Mouse (Mus musculus): ENCODE results near the gene Procr. TPM values are rescaled to one million over a fixed set of nuclear protein-coding genes. Genes with fewer than 3 reads are reported as not detected.
"Not testable (repeated sequence)": the region's sequence is repeated elsewhere in the genome, so short reads cannot be mapped to it uniquely, and the experiment has no call there.

Procr gene
- total RNA-seq, 1 experiment, result 8.0 TPM

- H3K4me1 ChIP-seq (ENCODE audit: control insufficient read depth in 2 of 2, insufficient read depth in 2 of 2, low read length in 2 of 2, poor library complexity in 1 of 2), result peaks cover 2 to 4% of the 10 kb centered on the region in 2 experiments; a peak in 1 of 4 replicates
- no peaks in the 10 kb centered on the region for H3K36me3 ChIP-seq (ENCODE audit: control insufficient read depth, insufficient read depth, low read length, poor library complexity, severe bottlenecking)
- H3K9me3 ChIP-seq (ENCODE audit: control insufficient read depth, insufficient read depth, low read depth, low read length), result no peaks in the 10 kb centered on the region
- peak within 1 kb of the TSS; percentile 70 for H3K9ac ChIP-seq (ENCODE audit: insufficient read depth, low read depth, low read length, poor library complexity, severe bottlenecking)
- no peak within 1 kb of the TSS for H3K27ac ChIP-seq (ENCODE audit: insufficient read depth, low read depth, low read length, poor library complexity, severe bottlenecking)
- DNase-seq (ENCODE audit: low read depth, low spot score), result peak; percentile 84
- peak within 1 kb of the TSS; percentile 70 to 92 for H3K4me3 ChIP-seq (ENCODE audit: insufficient read depth in 1 of 2, low read depth in 1 of 2, low read length in 2 of 2, poor library complexity in 1 of 2, severe bottlenecking in 1 of 2)
- TF ChIP-seq MAFK (IDR thresholded peaks at IDR 0.05; ENCODE audit: insufficient read depth, low read depth, low read length), result no peak
- no peak for TF ChIP-seq ZC3H11A (IDR thresholded peaks at IDR 0.05; ENCODE audit: borderline replicate concordance, low read depth, low read length)
- TF ChIP-seq ZNF384 (IDR thresholded peaks at IDR 0.05; ENCODE audit: low read depth, low read length), result no peak
- TF ChIP-seq CHD2 (IDR thresholded peaks at IDR 0.05; ENCODE audit: low read depth, low read length), result no peak
- peak; percentile 95 for TF ChIP-seq HCFC1 (IDR thresholded peaks at IDR 0.05; ENCODE audit: borderline replicate concordance, insufficient read depth, low read length)
- in situ Hi-C loops (cut with MboI; ENCODE audit: low sequenced_read_pairs in 2 of 2, unreplicated experiment in 2 of 2), result no loop called here
Measured at GRCm38 (mm10) chr2:155729158-155729645, 21.7 kb upstream of the Procr start, which contains the start of gene Edem2. Edem2 (minus strand) TSS chr2:155729475.

DNA sequence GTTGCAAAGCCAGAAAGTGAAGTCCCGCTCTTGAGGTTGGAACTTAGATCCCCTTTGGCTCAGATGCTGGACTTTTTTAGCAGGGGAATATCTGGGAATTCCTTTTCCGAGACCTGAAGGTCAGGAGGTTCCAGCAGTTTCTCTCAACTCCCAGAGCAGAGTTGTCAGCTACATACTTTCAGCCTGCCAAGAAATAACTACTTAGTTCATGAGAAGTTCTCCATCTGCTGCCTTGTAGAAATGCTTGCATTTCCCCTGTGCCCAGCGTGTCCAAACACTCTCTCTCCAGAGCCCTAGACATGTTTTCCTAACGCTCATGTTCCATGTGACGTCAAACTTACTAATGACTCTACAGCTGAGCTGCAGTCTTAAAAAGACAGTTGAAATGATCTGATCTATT lies 15.8 kb upstream of the Procr start:
- H3K9ac ChIP-seq (ENCODE audit: insufficient read depth, low read depth, low read length, poor library complexity, severe bottlenecking), result no peak overlapping the region
- H3K36me3 ChIP-seq (ENCODE audit: control insufficient read depth, insufficient read depth, low read length, poor library complexity, severe bottlenecking), result no peaks in the 10 kb centered on the region
- TF ChIP-seq ZC3H11A (IDR thresholded peaks at IDR 0.05; ENCODE audit: borderline replicate concordance, low read depth, low read length) (no peak), ZNF384 (IDR thresholded peaks at IDR 0.05; ENCODE audit: low read depth, low read length) (no peak), HCFC1 (IDR thresholded peaks at IDR 0.05; ENCODE audit: borderline replicate concordance, insufficient read depth, low read length) (no peak)
- H3K4me1 ChIP-seq (ENCODE audit: control insufficient read depth in 2 of 2, insufficient read depth in 2 of 2, low read length in 2 of 2, poor library complexity in 1 of 2), result peaks cover 4 to 11% of the 10 kb centered on the region in 2 experiments; a peak in 3 of 4 replicates
- H3K4me3 ChIP-seq (ENCODE audit: insufficient read depth in 1 of 2, low read depth in 1 of 2, low read length in 2 of 2, poor library complexity in 1 of 2, severe bottlenecking in 1 of 2), result no peak overlapping the region
- H3K9me3 ChIP-seq (ENCODE audit: control insufficient read depth, insufficient read depth, low read depth, low read length), result no peaks in the 10 kb centered on the region
- H3K27ac ChIP-seq (ENCODE audit: insufficient read depth, low read depth, low read length, poor library complexity, severe bottlenecking), result no peak overlapping the region
- in situ Hi-C loops (cut with MboI; ENCODE audit: low sequenced_read_pairs in 2 of 2, unreplicated experiment in 2 of 2), result no loop called here
- no peak for DNase-seq (ENCODE audit: low read depth, low spot score)

DNA sequence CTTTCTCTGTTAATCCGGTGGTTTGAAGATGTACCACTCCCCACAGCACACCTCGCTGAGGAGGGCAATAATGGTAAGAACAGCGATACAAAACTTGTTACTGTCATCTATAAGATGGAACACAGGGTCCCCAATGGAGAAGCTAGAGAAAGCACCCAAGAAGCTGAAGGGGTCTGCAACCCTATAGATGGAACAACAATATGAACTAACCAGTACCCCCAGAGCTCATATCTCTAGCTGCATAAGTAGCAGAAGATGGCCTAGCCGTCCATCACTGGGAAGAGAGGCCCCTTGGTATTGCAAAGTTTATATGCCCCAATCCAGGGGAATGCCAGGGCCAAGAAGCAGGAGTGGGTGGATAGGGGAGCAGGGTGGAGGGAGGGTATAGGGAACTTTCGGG lies 15.2 kb upstream of the Procr start, which contains the start of gene Gm17581:
Gm17581 (minus strand) TSS at position 101 of the 400 bp plus-strand sequence.
- DNase-seq (ENCODE audit: low read depth, low spot score); H3K27ac ChIP-seq (ENCODE audit: insufficient read depth, low read depth, low read length, poor library complexity, severe bottlenecking); H3K4me3 ChIP-seq (ENCODE audit: insufficient read depth in 1 of 2, low read depth in 1 of 2, low read length in 2 of 2, poor library complexity in 1 of 2, severe bottlenecking in 1 of 2); in situ Hi-C loops (cut with MboI; ENCODE audit: low sequenced_read_pairs in 2 of 2, unreplicated experiment in 2 of 2); H3K9me3 ChIP-seq (ENCODE audit: control insufficient read depth, insufficient read depth, low read depth, low read length); H3K9ac ChIP-seq (ENCODE audit: insufficient read depth, low read depth, low read length, poor library complexity, severe bottlenecking); H3K36me3 ChIP-seq (ENCODE audit: control insufficient read depth, insufficient read depth, low read length, poor library complexity, severe bottlenecking): not testable (repeated sequence)
- H3K4me1 ChIP-seq (ENCODE audit: control insufficient read depth in 2 of 2, insufficient read depth in 2 of 2, low read length in 2 of 2, poor library complexity in 1 of 2), result peaks cover 4 to 11% of the 10 kb centered on the region in 2 experiments; a peak in 3 of 4 replicates

- no peak for TF ChIP-seq CHD2 (IDR thresholded peaks at IDR 0.05; ENCODE audit: low read depth, low read length)
- Histone ChIP-seq H3K27ac (ENCODE audit: insufficient read depth, low read depth, low read length, poor library complexity, severe bottlenecking) (no peak overlapping the region), H3K36me3 (ENCODE audit: control insufficient read depth, insufficient read depth, low read length, poor library complexity, severe bottlenecking) (no peaks in the 10 kb centered on the region), H3K4me3 (ENCODE audit: insufficient read depth in 1 of 2, low read depth in 1 of 2, low read length in 2 of 2, poor library complexity in 1 of 2, severe bottlenecking in 1 of 2) (no peak overlapping the region), H3K4me1 (ENCODE audit: control insufficient read depth in 2 of 2, insufficient read depth in 2 of 2, low read length in 2 of 2, poor library complexity in 1 of 2) (peaks cover 6 to 11% of the 10 kb centered on the region in 2 experiments; a peak in 3 of 4 replicates), H3K9me3 (ENCODE audit: control insufficient read depth, insufficient read depth, low read depth, low read length) (no peaks in the 10 kb centered on the region), H3K9ac (ENCODE audit: insufficient read depth, low read depth, low read length, poor library complexity, severe bottlenecking) (no peak overlapping the region)
- in situ Hi-C loops (cut with MboI; ENCODE audit: low sequenced_read_pairs in 2 of 2, unreplicated experiment in 2 of 2), result no loop called here
- no peak for DNase-seq (ENCODE audit: low read depth, low spot score)
Measured at GRCm38 (mm10) chr2:155736936-155737335, 14.0 kb upstream of the Procr start.

GRCm38 (mm10) chr2:155737803-155738202 lies 13.1 kb upstream of the Procr start:
- H3K36me3 ChIP-seq (ENCODE audit: control insufficient read depth, insufficient read depth, low read length, poor library complexity, severe bottlenecking), result no peaks in the 10 kb centered on the region
- in situ Hi-C loops (cut with MboI; ENCODE audit: low sequenced_read_pairs in 2 of 2, unreplicated experiment in 2 of 2), result no loop called here
- peaks cover 6 to 18% of the 10 kb centered on the region in 2 experiments; a peak in 3 of 4 replicates for H3K4me1 ChIP-seq (ENCODE audit: control insufficient read depth in 2 of 2, insufficient read depth in 2 of 2, low read length in 2 of 2, poor library complexity in 1 of 2)
- no peak overlapping the region; the same call in 1 of the 2 replicates for H3K9ac ChIP-seq (ENCODE audit: insufficient read depth, low read depth, low read length, poor library complexity, severe bottlenecking)
- TF ChIP-seq ZNF384 (IDR thresholded peaks at IDR 0.05; ENCODE audit: low read depth, low read length) (no peak), MAFK (IDR thresholded peaks at IDR 0.05; ENCODE audit: insufficient read depth, low read depth, low read length) (no peak), CHD2 (IDR thresholded peaks at IDR 0.05; ENCODE audit: low read depth, low read length) (no peak), HCFC1 (IDR thresholded peaks at IDR 0.05; ENCODE audit: borderline replicate concordance, insufficient read depth, low read length) (no peak), ZC3H11A (IDR thresholded peaks at IDR 0.05; ENCODE audit: borderline replicate concordance, low read depth, low read length) (no peak)
- H3K27ac ChIP-seq (ENCODE audit: insufficient read depth, low read depth, low read length, poor library complexity, severe bottlenecking), result 0 out of 2 replicates have a peak overlapping the region, but pooled peaks have one; percentile 17
- no peaks in the 10 kb centered on the region for H3K9me3 ChIP-seq (ENCODE audit: control insufficient read depth, insufficient read depth, low read depth, low read length)
- peak; percentile 48 for DNase-seq (ENCODE audit: low read depth, low spot score)
- H3K4me3 ChIP-seq (ENCODE audit: insufficient read depth in 1 of 2, low read depth in 1 of 2, low read length in 2 of 2, poor library complexity in 1 of 2, severe bottlenecking in 1 of 2), result no peak overlapping the region
